Mouse (Mus musculus): Measurements from ENCODE around the gene Gm9639. TPM values are rescaled to one million over a fixed set of nuclear protein-coding genes. Genes with fewer than 3 reads are reported as not detected.
"Not testable (repeated sequence)": the region's sequence is repeated elsewhere in the genome, so short reads cannot be mapped to it uniquely, and the experiment has no call there.

Gm9639 gene
- polyA plus RNA-seq, 1 experiment from 2014 or later = not detected

GRCm38 (mm10) chr10:77769727-77770126 lies 25.1 kb downstream of the Gm9639 start:
- no peak overlapping the region for H3K4me3 ChIP-seq (ENCODE audit: low read depth, low read length)
- no peak overlapping the region for H3K27ac ChIP-seq (replicated peaks)
- H3K27me3 ChIP-seq (ENCODE audit: control insufficient read depth, insufficient read depth, low read length) = no peaks in the 10 kb centered on the region
- no peak for TF ChIP-seq EP300 (optimal IDR thresholded peaks at IDR 0.05)
- TF ChIP-seq CTCF (IDR thresholded peaks at IDR 0.05; ENCODE audit: low read depth) = no peak
- no peak overlapping the region for H3K4me2 ChIP-seq (replicated peaks; ENCODE audit: low read depth)
- WGBS = 76% methylated on average over 1 of the region's 1 CpGs
- no peak overlapping the region for H3K9ac ChIP-seq (ENCODE audit: low read length)
- ATAC-seq (ENCODE audit: low FRiP score, low TSS enrichment) (no peak), DNase-seq (ENCODE audit: low spot score) (no peak)
- H3K4me1 ChIP-seq (replicated peaks; ENCODE audit: control insufficient read depth, insufficient read depth) = no peaks in the 10 kb centered on the region
- no peaks in the 10 kb centered on the region for H3K36me3 ChIP-seq (ENCODE audit: control insufficient read depth, insufficient read depth, low read length)
- H3K9me3 ChIP-seq (ENCODE audit: control insufficient read depth, low read length) = no peaks in the 10 kb centered on the region

DNA sequence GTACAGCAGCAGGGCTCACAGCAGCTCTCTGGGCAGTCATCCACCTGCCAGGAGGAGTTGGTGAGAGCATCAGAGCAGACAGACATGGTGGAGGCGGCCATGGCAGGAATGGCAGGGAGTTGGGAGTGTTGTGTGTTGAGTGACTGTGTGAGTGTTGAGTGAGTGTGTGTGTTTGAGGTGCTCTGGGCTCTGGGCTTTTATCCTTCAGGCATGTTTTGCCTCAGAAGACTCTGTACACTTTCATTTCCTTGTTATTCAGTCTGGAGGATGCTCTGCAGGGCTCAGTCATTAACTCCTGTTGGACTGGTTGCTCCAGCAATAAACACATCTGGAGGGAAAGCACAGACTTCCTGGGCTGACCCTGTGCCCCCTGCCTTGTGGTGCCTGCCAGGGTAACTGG lies 35.3 kb downstream of the Gm9639 start, which contains the start of gene Gm3233:
Gene Gm3233, minus strand, starts transcription at position 101 of the 400 bp plus-strand sequence.
- H3K9me3 ChIP-seq (ENCODE audit: control insufficient read depth, low read length); H3K4me2 ChIP-seq (replicated peaks; ENCODE audit: low read depth); ATAC-seq (ENCODE audit: low FRiP score, low TSS enrichment); H3K27me3 ChIP-seq (ENCODE audit: control insufficient read depth, insufficient read depth, low read length); H3K27ac ChIP-seq (replicated peaks); H3K36me3 ChIP-seq (ENCODE audit: control insufficient read depth, insufficient read depth, low read length); H3K9ac ChIP-seq (ENCODE audit: low read length); H3K4me1 ChIP-seq (replicated peaks; ENCODE audit: control insufficient read depth, insufficient read depth); DNase-seq (ENCODE audit: low spot score); H3K4me3 ChIP-seq (ENCODE audit: low read depth, low read length): not testable (repeated sequence)
- WGBS = no CpG with 5 or more reads among the region's 1 CpGs

DNA sequence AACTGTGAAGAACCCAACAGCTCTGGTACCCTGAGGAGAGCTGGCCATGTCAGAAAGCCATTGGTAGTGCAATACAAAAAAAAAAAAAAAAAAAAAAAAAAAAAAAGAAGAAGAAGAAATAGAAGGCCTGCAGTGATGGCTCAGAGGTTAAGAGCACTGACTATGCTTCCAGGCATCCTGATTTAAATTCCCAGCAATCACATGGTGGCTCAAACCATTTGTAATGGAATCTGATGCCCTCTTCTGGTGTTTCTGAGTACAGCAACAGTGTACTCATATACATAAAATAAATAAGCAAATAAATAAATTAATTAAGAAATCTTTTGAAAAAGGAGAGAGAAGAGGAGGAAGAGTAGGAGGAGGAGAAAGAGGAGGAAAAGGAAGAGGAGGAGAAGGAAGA lies 41.4 kb downstream of the Gm9639 start:
- Histone ChIP-seq H3K27ac (replicated peaks) (no peak overlapping the region), H3K9me3 (ENCODE audit: control insufficient read depth, low read length) (no peaks in the 10 kb centered on the region)
- ATAC-seq (ENCODE audit: low FRiP score, low TSS enrichment) = no peak

GRCm38 (mm10) chr10:77752312-77752711 lies 42.6 kb downstream of the Gm9639 start:
- H3K9ac ChIP-seq (ENCODE audit: low read length); H3K4me3 ChIP-seq (ENCODE audit: low read depth, low read length); DNase-seq (ENCODE audit: low spot score); ATAC-seq (ENCODE audit: low FRiP score, low TSS enrichment); H3K27ac ChIP-seq (replicated peaks); H3K9me3 ChIP-seq (ENCODE audit: control insufficient read depth, low read length); H3K4me2 ChIP-seq (replicated peaks; ENCODE audit: low read depth); H3K4me1 ChIP-seq (replicated peaks; ENCODE audit: control insufficient read depth, insufficient read depth); H3K36me3 ChIP-seq (ENCODE audit: control insufficient read depth, insufficient read depth, low read length); H3K27me3 ChIP-seq (ENCODE audit: control insufficient read depth, insufficient read depth, low read length): not testable (repeated sequence)
- 0 out of 2 replicates have a peak, but pooled peaks have one; percentile 21 for TF ChIP-seq CTCF (IDR thresholded peaks at IDR 0.05; ENCODE audit: low read depth)
- WGBS = 47% methylated on average over 3 of the region's 3 CpGs

More for the DNA sequence above, 41.4 kb downstream of the Gm9639 start:
- no peak overlapping the region for H3K4me3 ChIP-seq (ENCODE audit: low read depth, low read length)
- H3K36me3 ChIP-seq (ENCODE audit: control insufficient read depth, insufficient read depth, low read length) = no peaks in the 10 kb centered on the region
- no peaks in the 10 kb centered on the region for H3K4me1 ChIP-seq (replicated peaks; ENCODE audit: control insufficient read depth, insufficient read depth)
- H3K27me3 ChIP-seq (ENCODE audit: control insufficient read depth, insufficient read depth, low read length) = no peaks in the 10 kb centered on the region
- TF ChIP-seq CTCF (IDR thresholded peaks at IDR 0.05; ENCODE audit: low read depth) = peak; percentile 32
- no peak for TF ChIP-seq EP300 (optimal IDR thresholded peaks at IDR 0.05)
- no peak overlapping the region for H3K9ac ChIP-seq (ENCODE audit: low read length)
- DNase-seq (ENCODE audit: low spot score) = no peak
- H3K4me2 ChIP-seq (replicated peaks; ENCODE audit: low read depth) = no peak overlapping the region

- not testable (repeated sequence) for ATAC-seq (ENCODE audit: low FRiP score, low TSS enrichment); H3K9me3 ChIP-seq (ENCODE audit: control insufficient read depth, low read length); H3K36me3 ChIP-seq (ENCODE audit: control insufficient read depth, insufficient read depth, low read length); H3K27ac ChIP-seq (replicated peaks); H3K4me2 ChIP-seq (replicated peaks; ENCODE audit: low read depth); H3K4me1 ChIP-seq (replicated peaks; ENCODE audit: control insufficient read depth, insufficient read depth); H3K9ac ChIP-seq (ENCODE audit: low read length); H3K27me3 ChIP-seq (ENCODE audit: control insufficient read depth, insufficient read depth, low read length); DNase-seq (ENCODE audit: low spot score); H3K4me3 ChIP-seq (ENCODE audit: low read depth, low read length)
- WGBS = no CpG with 5 or more reads among the region's 1 CpGs
These were observed 43.6 kb downstream of the Gm9639 start, which contains the start of gene Gm9736 for GRCm38 (mm10) chr10:77751254-77751653. TSS of gene Gm9736 (minus strand) at chr10:77751354.

DNA sequence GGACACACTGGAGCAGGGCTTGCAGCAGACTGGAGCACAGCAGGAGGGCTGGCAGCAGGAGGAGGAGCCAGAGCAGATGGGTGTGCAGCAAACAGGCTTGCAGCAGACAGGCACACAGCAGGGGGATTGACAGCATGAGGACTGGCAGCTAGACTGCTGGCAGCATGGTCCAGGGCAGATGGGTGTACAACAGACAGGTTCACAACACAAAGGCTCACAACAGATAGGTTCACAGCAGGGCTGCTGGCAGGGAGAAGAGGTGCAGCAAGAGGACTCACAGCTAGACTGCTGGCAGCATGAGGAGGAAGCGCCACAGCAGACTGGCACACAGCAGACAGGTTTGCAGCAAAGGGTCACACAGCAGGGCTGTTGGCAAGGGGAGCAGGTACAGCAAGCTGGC lies 44.2 kb downstream of the Gm9639 start:
- H3K4me1 ChIP-seq (replicated peaks; ENCODE audit: control insufficient read depth, insufficient read depth); H3K27ac ChIP-seq (replicated peaks); H3K36me3 ChIP-seq (ENCODE audit: control insufficient read depth, insufficient read depth, low read length); ATAC-seq (ENCODE audit: low FRiP score, low TSS enrichment); H3K4me2 ChIP-seq (replicated peaks; ENCODE audit: low read depth); H3K27me3 ChIP-seq (ENCODE audit: control insufficient read depth, insufficient read depth, low read length); H3K9me3 ChIP-seq (ENCODE audit: control insufficient read depth, low read length); H3K9ac ChIP-seq (ENCODE audit: low read length); DNase-seq (ENCODE audit: low spot score); H3K4me3 ChIP-seq (ENCODE audit: low read depth, low read length): not testable (repeated sequence)
- 75% methylated on average over 1 of the region's 1 CpGs for WGBS

Other genes with a start within 250 kb of the Gm9639 start
- 278 and 317 TPM in 2 replicates for gene Pttg1ip, start 213.4 kb downstream of the Gm9639 start, polyA plus RNA-seq (2015; fragmentation: Nextera tagmentation; extraction: Ambion mirVana)
- gene Sumo3, start 189.0 kb downstream of the Gm9639 start, polyA plus RNA-seq (2015; fragmentation: Nextera tagmentation; extraction: Ambion mirVana) = 232 and 239 TPM in 2 replicates
- 12.6 and 17.3 TPM in 2 replicates for gene Gm49325, start 188.9 kb downstream of the Gm9639 start, polyA plus RNA-seq (2015; fragmentation: Nextera tagmentation; extraction: Ambion mirVana)
- 53.8 and 54.5 TPM in 2 replicates for gene Ube2g2, start 172.8 kb downstream of the Gm9639 start, polyA plus RNA-seq (2015; fragmentation: Nextera tagmentation; extraction: Ambion mirVana)
- gene Tspear, start 108.5 kb downstream of the Gm9639 start, polyA plus RNA-seq (2015; fragmentation: Nextera tagmentation; extraction: Ambion mirVana) = 0.67 and 0.74 TPM in 2 replicates
- gene Gm19402, start 104.3 kb downstream of the Gm9639 start, polyA plus RNA-seq (2015; fragmentation: Nextera tagmentation; extraction: Ambion mirVana) = not detected in 2 replicates
- gene Gm9508, start 97.8 kb downstream of the Gm9639 start, polyA plus RNA-seq (2015; fragmentation: Nextera tagmentation; extraction: Ambion mirVana) = not detected in 2 replicates
- not detected in 2 replicates for gene Gm10272, start 88.5 kb downstream of the Gm9639 start, polyA plus RNA-seq (2015; fragmentation: Nextera tagmentation; extraction: Ambion mirVana)
- 0.18 TPM in 1 of 2 replicates, not detected in the other for gene Gm10024, start 83.6 kb downstream of the Gm9639 start, polyA plus RNA-seq (2015; fragmentation: Nextera tagmentation; extraction: Ambion mirVana)
- gene Gm10142, start 79.3 kb downstream of the Gm9639 start, polyA plus RNA-seq (2015; fragmentation: Nextera tagmentation; extraction: Ambion mirVana) = 0.56 and 0.64 TPM in 2 replicates
- 3.2 and 4.5 TPM in 2 replicates for gene Krtap12-1, start 74.5 kb downstream of the Gm9639 start, polyA plus RNA-seq (2015; fragmentation: Nextera tagmentation; extraction: Ambion mirVana)
- not detected in 2 replicates for gene Gm10100, start 68.6 kb downstream of the Gm9639 start, polyA plus RNA-seq (2015; fragmentation: Nextera tagmentation; extraction: Ambion mirVana)
- not detected in 2 replicates for gene Gm18596, start 52.4 kb downstream of the Gm9639 start, polyA plus RNA-seq (2015; fragmentation: Nextera tagmentation; extraction: Ambion mirVana)
- not detected in 2 replicates for gene Gm9736, start 43.7 kb downstream of the Gm9639 start, polyA plus RNA-seq (2015; fragmentation: Nextera tagmentation; extraction: Ambion mirVana)
- gene Gm3233, start 35.4 kb downstream of the Gm9639 start, polyA plus RNA-seq (2015; fragmentation: Nextera tagmentation; extraction: Ambion mirVana) = not detected in 2 replicates
- not detected in 2 replicates for gene Gm3238, start 23.8 kb downstream of the Gm9639 start, polyA plus RNA-seq (2015; fragmentation: Nextera tagmentation; extraction: Ambion mirVana)
- not detected in 2 replicates for gene Gm7138, start 18.1 kb downstream of the Gm9639 start, polyA plus RNA-seq (2015; fragmentation: Nextera tagmentation; extraction: Ambion mirVana)
- gene Gm3250, start 12.5 kb downstream of the Gm9639 start, polyA plus RNA-seq (2015; fragmentation: Nextera tagmentation; extraction: Ambion mirVana) = not detected in 2 replicates
- gene Gm7137, start 6.9 kb downstream of the Gm9639 start, polyA plus RNA-seq (2015; fragmentation: Nextera tagmentation; extraction: Ambion mirVana) = not detected in 2 replicates
- gene Gm19668, start 4.1 kb upstream of the Gm9639 start, polyA plus RNA-seq (2015; fragmentation: Nextera tagmentation; extraction: Ambion mirVana) = not detected in 2 replicates
- not detected in 2 replicates for gene Gm9507, start 16.8 kb upstream of the Gm9639 start, polyA plus RNA-seq (2015; fragmentation: Nextera tagmentation; extraction: Ambion mirVana)
- gene Gm2696, start 19.6 kb upstream of the Gm9639 start, polyA plus RNA-seq (2015; fragmentation: Nextera tagmentation; extraction: Ambion mirVana) = not detected in 2 replicates
- not detected in 2 replicates for gene Krtap10-4, start 32.0 kb upstream of the Gm9639 start, polyA plus RNA-seq (2015; fragmentation: Nextera tagmentation; extraction: Ambion mirVana)
- not detected in 2 replicates for gene Krtap10-10, start 40.9 kb upstream of the Gm9639 start, polyA plus RNA-seq (2015; fragmentation: Nextera tagmentation; extraction: Ambion mirVana)
- gene Gm36176, start 51.7 kb upstream of the Gm9639 start, polyA plus RNA-seq (2015; fragmentation: Nextera tagmentation; extraction: Ambion mirVana) = not detected in 2 replicates
- not detected in 2 replicates for gene Gm10318, start 57.8 kb upstream of the Gm9639 start, polyA plus RNA-seq (2015; fragmentation: Nextera tagmentation; extraction: Ambion mirVana)
- gene Gm3285, start 66.9 kb upstream of the Gm9639 start, polyA plus RNA-seq (2015; fragmentation: Nextera tagmentation; extraction: Ambion mirVana) = not detected in 2 replicates
- gene Lrrc3, start 107.5 kb upstream of the Gm9639 start, polyA plus RNA-seq (2015; fragmentation: Nextera tagmentation; extraction: Ambion mirVana) = 3.3 and 3.6 TPM in 2 replicates
- 0.61 and 0.85 TPM in 2 replicates for gene Trpm2, start 175.5 kb upstream of the Gm9639 start, polyA plus RNA-seq (2015; fragmentation: Nextera tagmentation; extraction: Ambion mirVana)
- gene 1810043G02Rik, start 183.4 kb upstream of the Gm9639 start, polyA plus RNA-seq (2015; fragmentation: Nextera tagmentation; extraction: Ambion mirVana) = 16.1 and 18.8 TPM in 2 replicates
- 82.4 and 86.1 TPM in 2 replicates for gene Pfkl, start 215.0 kb upstream of the Gm9639 start, polyA plus RNA-seq (2015; fragmentation: Nextera tagmentation; extraction: Ambion mirVana)
- 0.65 and 1.1 TPM in 2 replicates for gene Dnmt3l, start 246.9 kb upstream of the Gm9639 start, polyA plus RNA-seq (2015; fragmentation: Nextera tagmentation; extraction: Ambion mirVana)
- gene Aire, start 248.5 kb upstream of the Gm9639 start, polyA plus RNA-seq (2015; fragmentation: Nextera tagmentation; extraction: Ambion mirVana) = 0.10 and 0.11 TPM in 2 replicates

Measured in stomach, postnatal 0 days (tissue).